Mouse (Mus musculus) natural killer cell, adult 2 months (primary cell): ENCODE measurements at regions not wholly inside any gene's neighbourhood (a gene's known extent, or its start where the extent isn't known, plus 50 kb on each side); places are given as distances from the start of the nearest gene placed in this dataset.

ENCODE experiments used
- DNase-seq, 2 experiments: peaks; one replicate each; pipeline ENCODE4 v3.0.0; 2022; ENCODE audit warnings: low spot score in 2 of 2

DNA sequence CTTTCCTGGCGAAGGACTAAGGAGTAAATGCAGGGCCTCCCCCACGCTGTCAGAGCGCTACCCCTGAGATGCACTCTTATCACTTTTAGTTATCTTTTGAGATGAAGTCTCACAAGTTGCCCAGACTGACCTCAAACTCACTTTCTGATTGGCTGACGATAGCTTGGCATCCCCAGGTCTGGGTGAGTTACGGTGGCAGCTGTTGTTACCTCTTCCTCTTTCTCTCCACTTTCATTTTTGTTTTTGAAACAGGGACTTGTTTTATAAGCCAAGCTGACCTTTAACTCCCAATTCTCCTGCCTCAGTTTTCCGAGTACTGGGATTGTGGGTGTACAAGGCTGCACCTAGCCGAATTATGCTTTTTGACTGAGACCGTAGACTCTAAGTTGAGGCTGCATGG is 53.0 kb upstream of the Tcf7l2 start:
- peak in 1 of 2 experiments; percentile 25 for DNase-seq

DNA sequence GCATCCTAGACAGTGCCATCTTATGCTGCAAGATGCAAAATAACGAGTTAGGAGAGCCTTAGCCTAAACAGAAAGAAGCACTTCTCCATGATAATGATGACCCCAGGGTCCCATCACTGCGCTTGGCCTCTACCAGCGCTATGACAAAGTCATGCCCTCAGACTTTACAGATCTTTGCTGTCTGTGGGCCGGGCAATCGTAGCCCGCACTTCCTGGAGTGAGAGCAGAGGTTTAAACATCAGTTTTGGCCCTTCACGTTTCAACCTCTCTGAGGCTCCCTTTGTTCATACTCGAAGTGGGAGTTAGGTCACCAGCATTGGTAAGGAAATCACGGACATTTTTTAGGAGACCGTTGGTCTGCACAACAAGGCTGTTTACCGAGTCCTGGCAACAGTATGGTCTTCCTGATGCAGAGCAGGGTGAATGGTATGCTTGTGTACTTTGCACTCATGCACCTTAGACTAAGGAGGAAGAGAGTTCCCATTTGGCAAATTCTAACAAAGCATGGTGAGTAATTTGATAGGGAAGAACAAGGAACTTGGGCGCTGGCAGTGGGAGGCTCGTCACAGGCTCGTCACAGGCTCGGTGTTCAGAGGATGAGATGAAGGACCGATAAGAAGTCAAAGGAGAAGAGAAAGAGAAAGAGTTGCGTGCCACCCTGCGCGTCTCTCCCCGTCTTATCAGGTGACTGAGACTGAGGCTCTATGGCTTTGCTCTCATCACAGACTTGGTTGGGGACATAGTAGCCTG is 52.2 kb upstream of the Tcf7l2 start:
- no peak for DNase-seq
